Mouse (Mus musculus): ENCODE results near the gene Cend1.

Cend1 gene

GRCm38 (mm10) chr7:141442199-141442598 lies 12.9 kb upstream of the Cend1 start:
- DNase-seq: no peak

- no peak for DNase-seq
Observed at GRCm38 (mm10) chr7:141441460-141441859, 12.2 kb upstream of the Cend1 start.

- DNase-seq: peak; percentile 54
Observed at GRCm38 (mm10) chr7:141440613-141441012, 11.3 kb upstream of the Cend1 start.

- DNase-seq: no peak
Observed at GRCm38 (mm10) chr7:141439811-141440210, 10.5 kb upstream of the Cend1 start.

DNA sequence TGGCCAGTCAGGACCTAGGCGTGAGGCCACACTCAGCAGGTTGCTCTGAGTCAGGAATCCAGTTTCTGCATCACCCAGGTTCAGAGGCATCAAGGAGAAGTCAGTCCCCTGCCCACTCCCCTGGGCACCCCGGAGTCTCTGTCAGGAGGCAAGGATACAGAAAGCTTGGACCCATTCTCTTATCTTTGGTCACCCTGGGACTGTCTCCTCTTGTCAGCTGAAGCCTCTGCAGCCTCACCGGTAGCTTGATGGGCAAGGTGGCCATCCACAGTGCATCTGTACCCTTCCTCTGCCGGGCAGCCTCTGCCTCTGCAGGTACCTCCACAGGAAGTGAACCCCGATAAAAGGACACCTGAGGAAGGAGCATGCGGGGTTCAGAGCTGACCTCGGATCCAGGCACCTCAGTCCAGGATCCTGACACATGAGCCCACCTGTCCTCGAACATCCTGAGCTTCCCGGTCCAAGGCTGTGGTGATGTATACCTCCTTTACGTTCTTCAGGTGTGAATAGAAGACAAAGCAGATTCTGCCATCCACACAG lies 9.9 kb upstream of the Cend1 start:
- DNase-seq: no peak

- no peak for DNase-seq
Observed at GRCm38 (mm10) chr7:141438201-141438968, 9.1 kb upstream of the Cend1 start.

DNA sequence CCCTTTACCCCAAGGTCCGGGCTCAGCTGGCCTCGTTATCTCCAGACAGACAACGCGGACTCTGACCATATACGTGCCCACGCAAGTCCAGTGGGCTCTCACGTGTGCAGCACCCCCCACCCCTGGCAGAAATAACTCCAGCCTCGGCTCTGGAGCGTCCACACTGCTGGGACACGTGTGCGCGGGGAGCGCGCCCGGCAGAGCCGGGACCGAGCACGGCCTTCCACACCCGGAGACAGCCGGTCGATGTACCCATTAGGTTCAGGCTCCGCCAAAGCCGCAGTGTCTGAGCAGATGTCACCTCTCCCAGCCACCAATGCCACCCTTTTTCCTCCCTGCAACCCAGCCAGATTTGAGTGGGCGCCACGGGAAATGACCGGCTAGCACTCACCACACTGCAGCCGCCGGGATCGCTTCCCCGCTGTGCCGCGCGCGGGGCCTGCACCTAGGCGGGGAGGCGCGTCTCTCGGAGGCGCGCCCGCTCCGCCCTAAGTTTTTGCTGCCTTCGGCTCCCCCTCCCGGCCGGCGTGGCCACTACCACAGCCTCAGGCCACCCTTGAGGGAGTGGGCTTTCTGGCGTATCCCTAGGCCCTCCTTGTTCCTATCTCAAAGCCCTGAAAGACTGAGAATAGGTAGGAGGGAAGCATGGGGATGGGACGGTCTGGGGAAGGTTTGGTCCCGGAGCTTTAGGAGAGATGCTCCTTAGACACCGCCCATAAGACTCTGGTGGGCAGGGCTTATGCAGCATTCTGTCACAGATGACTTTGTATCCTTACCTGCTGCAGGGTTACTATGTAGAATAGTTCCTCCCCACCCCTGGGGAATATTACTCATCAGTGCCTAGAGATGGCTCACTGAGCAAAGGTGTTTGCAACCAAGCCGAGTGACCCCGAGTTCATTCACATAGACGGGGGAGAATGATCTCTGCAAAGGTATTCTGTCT lies 8.2 kb upstream of the Cend1 start, which contains the start of gene Slc25a22:
Gene Slc25a22, minus strand, starts transcription at position 715 of the 943 bp plus-strand sequence.
- DNase-seq: peak; percentile 68

DNA sequence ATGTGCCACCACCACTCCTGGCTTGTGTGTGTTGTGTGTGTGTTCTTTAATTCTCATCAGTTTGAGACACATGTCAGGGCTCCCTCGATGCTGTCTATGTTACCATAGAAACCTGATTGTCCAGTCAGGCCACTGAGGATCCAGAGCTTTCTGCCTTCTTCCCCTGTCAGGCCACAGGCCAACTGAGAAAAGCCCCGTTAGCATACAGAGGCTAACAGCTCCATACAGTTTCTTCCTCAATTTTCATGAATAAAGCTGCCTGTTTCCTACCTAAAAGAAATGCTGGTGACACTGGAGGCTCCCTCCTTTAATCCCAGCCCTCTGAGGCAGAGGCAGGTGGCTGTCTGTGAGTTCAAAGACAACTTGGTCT lies 7.2 kb upstream of the Cend1 start:
- no peak for DNase-seq

DNA sequence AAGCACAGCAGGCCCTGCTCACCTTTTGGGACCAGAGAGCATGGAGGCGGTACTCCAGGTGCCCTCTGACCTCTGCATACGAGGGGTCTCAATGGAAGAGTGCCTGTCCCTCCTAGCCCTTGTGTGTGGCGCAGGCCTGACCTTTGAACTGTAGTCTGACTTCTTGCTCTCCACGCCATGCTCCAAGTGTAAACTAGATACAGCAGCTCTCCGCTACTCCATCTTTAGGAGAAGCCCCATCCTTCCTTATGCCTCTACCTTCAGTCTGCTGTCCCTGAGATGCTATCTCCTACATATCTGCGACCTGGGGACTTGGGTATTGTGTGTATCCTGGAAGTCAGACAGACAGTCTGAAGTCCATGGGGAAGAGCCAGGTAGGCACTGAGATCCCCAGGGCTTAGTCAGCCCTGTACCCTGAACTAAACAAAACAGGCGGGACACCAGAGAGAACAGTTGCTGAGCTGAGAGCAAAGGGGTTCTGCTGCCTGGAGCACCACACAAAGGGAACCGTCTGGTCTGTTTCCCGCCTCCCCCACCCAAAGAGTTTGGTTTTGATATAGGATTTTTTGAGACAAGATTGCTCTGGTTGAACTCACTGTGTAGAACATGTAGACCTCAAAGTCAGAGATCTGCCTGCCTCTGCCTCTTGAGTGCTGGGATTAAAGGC lies 6.7 kb upstream of the Cend1 start:
- DNase-seq: no peak

DNA sequence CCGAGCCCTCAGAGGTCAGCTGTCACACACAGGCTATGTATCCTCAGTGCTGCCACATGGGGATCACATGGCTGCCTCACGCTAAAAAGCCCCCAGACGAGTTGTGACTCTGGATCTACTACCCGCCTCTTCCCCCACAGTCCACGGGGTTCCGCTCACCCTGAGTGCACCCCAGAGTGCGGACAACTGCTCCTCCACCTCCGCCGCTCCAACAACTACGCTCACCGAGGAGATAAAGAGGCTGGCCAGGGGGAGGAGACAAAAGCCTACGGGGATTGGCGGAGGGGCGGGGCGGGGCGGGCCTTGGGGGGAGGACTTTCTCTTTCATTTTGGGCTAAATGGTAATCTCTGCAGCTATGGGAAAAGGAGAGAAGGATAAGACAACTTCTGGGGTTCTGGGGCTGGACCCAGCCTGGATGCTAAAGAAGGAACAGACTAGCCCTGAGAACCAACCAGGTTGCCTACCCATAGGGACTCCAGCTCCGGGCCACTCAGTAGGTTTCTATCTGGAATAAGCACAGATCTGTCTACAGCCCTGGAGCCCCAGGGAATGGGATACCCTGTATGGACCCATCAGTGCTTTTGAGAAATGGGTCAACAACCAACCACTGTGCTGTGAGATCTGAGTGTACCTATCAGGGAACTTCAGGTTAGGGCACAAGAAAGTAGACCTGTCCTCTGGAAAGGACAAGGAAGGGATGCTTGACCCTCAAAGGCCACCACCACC lies 6.0 kb upstream of the Cend1 start:
- no peak for DNase-seq

DNA sequence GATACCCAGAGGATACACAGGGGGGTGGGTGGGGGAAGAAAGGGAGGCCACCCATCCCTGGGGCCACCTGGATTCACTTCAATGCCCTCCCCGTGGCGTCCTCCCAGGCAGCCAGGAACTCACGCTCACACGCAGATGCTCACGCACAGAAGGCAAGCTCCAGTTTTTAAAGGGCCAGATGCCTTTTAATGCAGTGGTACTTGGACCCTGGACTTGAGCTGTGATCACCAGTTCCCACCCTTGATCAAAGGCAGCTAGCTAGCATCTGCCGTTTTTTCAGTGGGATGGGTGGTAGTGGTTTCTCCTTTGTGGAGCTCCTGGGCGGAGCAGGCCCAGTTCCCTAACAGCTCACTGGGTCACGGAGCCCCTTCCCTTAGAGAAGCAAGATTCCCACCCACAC lies 5.2 kb upstream of the Cend1 start:
- peak; percentile 54 for DNase-seq

GRCm38 (mm10) chr7:141433517-141434400 lies 4.5 kb upstream of the Cend1 start:
- no peak for DNase-seq

DNA sequence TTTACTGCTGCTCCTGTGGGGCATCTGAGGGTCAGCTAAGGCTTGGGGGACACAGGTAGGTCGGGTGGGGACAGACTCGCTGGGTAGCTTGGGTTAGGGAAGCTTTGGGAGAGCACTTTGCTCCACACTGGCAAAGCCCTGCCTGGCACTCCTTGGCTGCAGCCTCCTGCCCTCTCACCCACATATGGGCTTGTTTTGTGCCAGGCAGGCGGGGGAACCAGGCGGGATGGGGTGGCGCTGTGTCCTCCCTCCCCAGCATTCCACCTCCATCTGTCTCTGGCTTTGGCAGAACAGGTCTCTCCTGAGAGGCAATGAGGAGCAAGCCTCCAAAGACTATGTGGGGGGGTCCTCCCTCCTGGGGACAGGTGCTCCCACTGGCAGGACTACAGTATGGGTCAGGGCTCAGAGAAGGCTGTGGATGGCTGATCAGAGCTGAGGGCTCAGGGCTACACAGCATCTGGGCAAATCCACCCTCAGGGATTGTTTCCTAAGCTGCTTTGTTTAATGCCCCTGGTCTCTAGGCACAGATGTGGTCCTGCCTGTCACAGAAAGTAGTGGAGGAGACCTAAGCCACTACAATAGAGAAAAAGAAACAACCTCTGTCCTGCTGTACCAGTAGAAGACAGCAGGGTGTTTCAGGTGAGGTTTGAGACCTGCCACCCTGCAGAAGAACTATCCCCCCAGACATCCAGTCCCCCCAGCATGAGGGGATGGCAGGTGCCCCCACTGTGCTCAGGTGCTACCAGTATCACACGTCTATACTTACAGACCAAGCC lies 3.6 kb upstream of the Cend1 start:
- peak; percentile 82 for DNase-seq

- DNase-seq: peak; percentile 59
Observed at GRCm38 (mm10) chr7:141432186-141432611, 2.9 kb upstream of the Cend1 start.

DNA sequence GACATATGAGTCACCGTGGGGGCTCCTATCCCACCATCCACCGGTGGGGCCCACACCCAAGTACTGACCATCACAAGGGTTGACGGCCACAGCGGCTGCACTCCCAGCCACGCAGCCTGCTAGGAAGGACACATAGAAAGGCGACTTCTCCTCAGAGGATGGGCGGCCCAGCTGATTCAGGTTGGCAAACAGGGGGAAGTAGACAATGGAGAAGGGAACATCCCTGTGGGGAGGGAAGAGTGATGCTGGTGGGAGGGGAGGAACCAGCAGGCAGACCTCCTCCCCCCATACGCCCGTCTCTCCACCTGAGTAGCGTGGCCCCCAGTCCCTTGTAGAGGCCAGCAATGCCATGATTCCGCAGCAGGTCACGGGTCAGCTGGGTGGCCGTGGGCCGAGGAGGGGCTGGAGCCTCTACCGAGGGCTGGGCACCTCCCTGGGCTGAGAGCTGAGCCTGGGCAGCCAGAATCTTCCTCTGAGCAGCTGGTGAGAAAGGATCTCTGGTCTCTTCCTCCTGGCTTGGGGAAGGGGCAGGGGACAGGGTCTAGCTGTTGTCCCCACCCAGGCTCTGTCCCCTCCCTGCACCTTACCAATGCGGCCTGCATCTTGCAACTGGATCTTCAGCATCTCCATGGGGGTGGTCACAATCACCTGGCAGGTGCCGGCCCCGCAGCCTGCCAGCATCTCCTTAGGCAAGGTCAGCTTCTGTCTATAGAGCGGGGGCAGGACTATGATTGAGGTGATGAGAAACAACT lies 2.3 kb upstream of the Cend1 start:
- no peak for DNase-seq

- no peak for DNase-seq
Observed at GRCm38 (mm10) chr7:141430585-141431240, 1.4 kb upstream of the Cend1 start.

DNA sequence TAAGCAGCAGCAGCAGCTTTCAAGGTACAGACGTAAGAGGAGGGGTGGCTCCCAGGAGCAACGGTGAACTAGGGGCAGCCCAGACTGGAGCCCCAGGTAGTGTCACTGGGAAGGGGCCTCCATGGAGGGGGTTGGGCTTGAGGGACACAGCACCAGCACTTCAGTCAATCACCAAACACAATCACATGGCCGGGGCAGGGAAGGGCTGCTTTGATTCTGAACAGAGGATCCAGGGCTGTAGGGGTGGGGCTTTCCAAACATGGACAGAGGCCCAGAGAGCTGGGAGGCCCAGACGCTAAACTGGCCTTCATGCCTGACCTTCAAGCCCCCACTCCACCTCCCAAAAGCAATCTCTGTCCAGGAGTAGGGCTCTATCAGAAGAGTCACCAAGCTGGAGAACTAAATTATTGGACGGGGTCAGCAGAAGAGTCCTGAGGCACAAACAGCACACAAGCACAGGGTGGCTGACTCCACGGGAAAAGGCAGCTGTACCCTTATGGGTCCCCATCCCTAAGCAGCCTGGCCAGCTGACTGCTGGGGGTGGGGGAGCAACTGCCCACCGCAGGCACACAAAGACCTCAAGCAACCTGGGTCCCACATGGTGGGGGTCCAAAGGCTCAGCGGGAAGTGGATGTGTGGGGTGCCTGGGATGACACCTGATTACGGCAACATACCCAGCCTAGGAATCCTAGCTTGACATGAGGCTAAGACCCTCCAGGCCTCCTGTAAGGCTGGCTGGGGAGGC lies 721 bp upstream of the Cend1 start:
- no peak for DNase-seq

GRCm38 (mm10) chr7:141428701-141429100 lies 590 bp downstream of the Cend1 start:
- DNase-seq: no peak
